Mouse (Mus musculus): ENCODE results near the gene Pik3ip1. TPM values are rescaled to one million over a fixed set of nuclear protein-coding genes. Genes with fewer than 3 reads are reported as not detected.

The Pik3ip1 gene
- polyA plus RNA-seq, 1 experiment = 0.71 TPM

DNA sequence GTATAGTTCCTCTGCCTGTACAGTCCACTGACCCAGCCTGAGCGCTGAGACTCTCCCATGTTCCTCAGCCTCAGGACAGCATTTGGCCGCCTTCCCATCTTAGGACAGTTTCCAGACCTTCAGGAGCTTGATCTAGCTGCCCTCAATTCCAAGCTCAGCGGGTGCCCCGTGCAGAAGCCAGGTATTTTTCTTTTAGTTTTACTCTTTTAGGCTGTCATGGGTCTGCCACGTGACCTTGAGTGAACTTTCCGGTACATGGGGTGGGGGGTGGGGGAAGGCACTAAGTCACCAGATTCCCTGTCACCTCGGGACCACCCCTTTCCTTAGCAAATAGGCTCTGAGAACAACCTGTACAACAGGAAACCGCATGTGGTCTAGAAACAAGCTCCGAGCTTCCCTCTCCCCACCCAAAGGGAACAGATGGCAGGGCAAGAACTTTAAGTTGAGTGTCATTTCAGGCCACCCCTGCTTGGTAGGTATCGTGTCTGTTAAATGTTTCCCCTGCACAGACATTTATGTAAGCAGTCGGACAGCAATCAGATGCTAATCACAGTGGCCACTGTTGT lies 5.5 kb downstream of the Pik3ip1 start:
- H3K27me3 ChIP-seq (ENCODE audit: control insufficient read depth, insufficient read depth, insufficient read length) = no peaks in the 10 kb centered on the region
- no peak overlapping the region for H3K4me3 ChIP-seq (ENCODE audit: insufficient read depth, poor library complexity, severe bottlenecking)
- no peaks in the 10 kb centered on the region for H3K36me3 ChIP-seq (ENCODE audit: control insufficient read depth, insufficient read depth)
- no peak overlapping the region for H3ac ChIP-seq (ENCODE audit: control insufficient read depth, insufficient read length, low read depth)
- TF ChIP-seq MYOD1 (IDR thresholded peaks at IDR 0.05; ENCODE audit: control insufficient read depth, insufficient read length, low read depth) (no peak), USF1 (IDR thresholded peaks at IDR 0.05; ENCODE audit: low read depth) (no peak), FOSL1 (IDR thresholded peaks at IDR 0.05; ENCODE audit: insufficient read depth, low read length, poor library complexity, severe bottlenecking) (no peak), CTCF (IDR thresholded peaks at IDR 0.05; ENCODE audit: control insufficient read depth, insufficient read depth, insufficient read length) (no peak), MAX (IDR thresholded peaks at IDR 0.05) (no peak), MYOG (IDR thresholded peaks at IDR 0.05; ENCODE audit: control insufficient read depth, extremely low read depth, insufficient read length) (no peak), CEBPB (IDR thresholded peaks at IDR 0.05; ENCODE audit: low read depth) (no peak)
- no peaks in the 10 kb centered on the region for H3K79me3 ChIP-seq (ENCODE audit: low read depth)
- no peaks in the 10 kb centered on the region for H3K79me2 ChIP-seq (ENCODE audit: control insufficient read depth, insufficient read depth)

DNA sequence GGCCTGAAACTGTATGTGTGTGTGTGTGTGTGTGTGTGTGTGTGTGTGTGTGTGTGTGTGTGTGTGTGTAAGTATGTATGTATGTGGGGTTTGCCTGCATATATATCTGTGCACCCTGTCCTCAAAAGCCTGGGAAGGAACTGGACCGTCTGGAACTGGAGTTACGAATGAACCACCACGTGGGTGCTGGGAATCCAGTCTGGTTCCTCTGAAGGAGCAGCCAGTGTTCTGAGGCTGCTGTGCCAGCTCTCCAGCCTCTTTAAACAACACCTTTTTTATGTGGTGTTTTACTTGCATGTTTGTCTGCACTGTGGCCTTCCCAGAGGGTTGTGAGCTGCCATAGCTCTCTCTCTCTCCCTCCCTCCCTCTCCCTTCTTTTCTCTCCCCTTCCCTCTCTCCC lies 6.4 kb downstream of the Pik3ip1 start:
- no peaks in the 10 kb centered on the region for H3K79me3 ChIP-seq (ENCODE audit: low read depth)
- H3K27me3 ChIP-seq (ENCODE audit: control insufficient read depth, insufficient read depth, insufficient read length) = no peaks in the 10 kb centered on the region
- H3K36me3 ChIP-seq (ENCODE audit: control insufficient read depth, insufficient read depth) = no peaks in the 10 kb centered on the region
- H3K4me3 ChIP-seq (ENCODE audit: insufficient read depth, poor library complexity, severe bottlenecking) = no peak overlapping the region
- H3ac ChIP-seq (ENCODE audit: control insufficient read depth, insufficient read length, low read depth) = no peak overlapping the region
- TF ChIP-seq USF1 (IDR thresholded peaks at IDR 0.05; ENCODE audit: low read depth) = no peak
- TF ChIP-seq MYOD1 (IDR thresholded peaks at IDR 0.05; ENCODE audit: control insufficient read depth, insufficient read length, low read depth) = no peak
- TF ChIP-seq FOSL1 (IDR thresholded peaks at IDR 0.05; ENCODE audit: insufficient read depth, low read length, poor library complexity, severe bottlenecking) = no peak
- no peaks in the 10 kb centered on the region for H3K79me2 ChIP-seq (ENCODE audit: control insufficient read depth, insufficient read depth)

DNA sequence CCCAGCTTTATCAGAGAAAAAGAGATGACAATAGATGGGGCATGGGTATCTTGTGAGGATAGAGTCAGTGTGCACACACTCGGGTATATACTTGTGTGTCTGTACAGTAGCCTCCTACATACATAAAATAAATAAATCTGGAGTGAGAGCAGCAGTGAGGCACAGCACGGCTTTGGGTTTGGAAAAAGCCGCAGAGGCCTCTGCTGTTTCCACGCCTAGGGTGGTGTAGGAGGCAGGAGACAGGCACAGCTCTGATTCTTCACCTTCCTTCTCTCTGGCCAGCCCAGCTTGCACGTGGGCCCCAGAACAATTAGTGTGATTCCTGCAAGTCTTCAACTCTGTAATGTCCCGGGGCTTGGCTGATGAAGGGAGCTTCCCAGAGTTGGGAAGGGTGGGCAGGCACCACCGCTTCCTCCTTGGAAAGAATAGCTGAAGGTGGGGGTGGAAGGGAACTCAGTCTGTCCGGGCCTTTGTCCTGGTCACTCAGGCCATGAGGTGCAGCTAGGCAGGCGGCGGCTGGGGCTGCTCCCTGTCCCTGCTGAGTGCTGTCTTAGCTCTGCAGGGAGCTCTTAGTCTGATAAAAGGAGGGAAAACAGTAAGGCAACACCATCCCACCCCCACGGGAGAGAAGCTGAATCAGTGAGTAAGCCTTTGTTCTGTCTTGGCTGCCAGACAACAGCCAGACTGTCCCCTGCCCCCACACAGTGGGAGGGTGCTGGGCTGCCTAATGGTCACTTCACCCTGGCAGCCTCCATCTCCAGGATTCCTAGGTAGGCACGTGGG lies 7.2 kb downstream of the Pik3ip1 start:
- no peaks in the 10 kb centered on the region for H3K79me3 ChIP-seq (ENCODE audit: low read depth)
- H3K79me2 ChIP-seq (ENCODE audit: control insufficient read depth, insufficient read depth) = no peaks in the 10 kb centered on the region
- H3K36me3 ChIP-seq (ENCODE audit: control insufficient read depth, insufficient read depth) = no peaks in the 10 kb centered on the region
- peak overlapping the region; percentile 29 for H3ac ChIP-seq (ENCODE audit: control insufficient read depth, insufficient read length, low read depth)
- TF ChIP-seq USF1 (IDR thresholded peaks at IDR 0.05; ENCODE audit: low read depth) = peak; percentile 36
- no peak for TF ChIP-seq MYOG (IDR thresholded peaks at IDR 0.05; ENCODE audit: control insufficient read depth, extremely low read depth, insufficient read length)
- H3K4me3 ChIP-seq (ENCODE audit: insufficient read depth, poor library complexity, severe bottlenecking) = no peak overlapping the region
- no peaks in the 10 kb centered on the region for H3K27me3 ChIP-seq (ENCODE audit: control insufficient read depth, insufficient read depth, insufficient read length)

DNA sequence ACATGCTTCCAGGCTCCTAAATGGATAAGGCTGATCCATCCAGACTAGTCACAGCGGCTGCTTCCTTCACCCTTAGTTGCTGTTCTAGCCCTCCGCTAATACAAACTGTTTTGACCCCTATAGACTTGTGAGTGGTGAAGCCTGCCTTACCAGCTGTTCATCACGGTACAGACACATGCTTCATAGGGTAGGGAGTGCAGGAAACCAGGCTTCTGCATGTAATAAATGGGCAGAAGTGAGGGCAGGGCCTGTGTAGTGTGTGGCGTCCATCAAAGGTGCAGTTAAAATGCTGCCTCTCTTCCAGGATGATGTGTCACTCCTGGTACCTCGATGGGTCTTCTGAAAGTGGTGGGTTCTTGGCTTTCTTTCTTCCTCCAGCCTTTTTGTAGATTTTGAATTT lies 7.8 kb downstream of the Pik3ip1 start:
- H3K4me3 ChIP-seq (ENCODE audit: insufficient read depth, poor library complexity, severe bottlenecking) = no peak overlapping the region
- no peaks in the 10 kb centered on the region for H3K27me3 ChIP-seq (ENCODE audit: control insufficient read depth, insufficient read depth, insufficient read length)
- no peak for TF ChIP-seq FOSL1 (IDR thresholded peaks at IDR 0.05; ENCODE audit: insufficient read depth, low read length, poor library complexity, severe bottlenecking)
- no peak for TF ChIP-seq CEBPB (IDR thresholded peaks at IDR 0.05; ENCODE audit: low read depth)
- TF ChIP-seq MYOG (IDR thresholded peaks at IDR 0.05; ENCODE audit: control insufficient read depth, extremely low read depth, insufficient read length) = no peak
- TF ChIP-seq CTCF (IDR thresholded peaks at IDR 0.05; ENCODE audit: control insufficient read depth, insufficient read depth, insufficient read length) = no peak
- TF ChIP-seq USF1 (IDR thresholded peaks at IDR 0.05; ENCODE audit: low read depth) = no peak
- no peak for TF ChIP-seq MYOD1 (IDR thresholded peaks at IDR 0.05; ENCODE audit: control insufficient read depth, insufficient read length, low read depth)
- no peak for TF ChIP-seq MAX (IDR thresholded peaks at IDR 0.05)
- no peaks in the 10 kb centered on the region for H3K79me3 ChIP-seq (ENCODE audit: low read depth)
- no peaks in the 10 kb centered on the region for H3K36me3 ChIP-seq (ENCODE audit: control insufficient read depth, insufficient read depth)
- H3ac ChIP-seq (ENCODE audit: control insufficient read depth, insufficient read length, low read depth) = no peak overlapping the region
- H3K79me2 ChIP-seq (ENCODE audit: control insufficient read depth, insufficient read depth) = no peaks in the 10 kb centered on the region

DNA sequence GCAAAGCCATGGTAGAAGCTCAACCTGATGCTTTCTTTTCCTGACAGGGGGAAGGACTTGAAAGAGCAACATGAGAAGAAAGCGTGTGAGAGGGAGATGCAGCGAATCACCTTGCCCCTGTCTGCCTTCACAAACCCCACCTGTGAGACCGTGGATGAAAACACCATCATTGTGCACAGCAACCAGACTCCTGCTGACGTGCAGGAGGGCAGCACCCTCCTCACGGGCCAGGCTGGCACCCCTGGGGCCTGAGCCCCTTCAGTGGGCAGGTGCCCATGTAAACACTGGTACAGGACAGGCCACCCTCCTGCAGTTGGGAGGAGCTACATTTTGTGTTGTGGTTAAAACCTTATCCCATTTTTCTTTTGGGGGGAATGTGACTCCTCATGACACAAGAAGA lies 11.3 kb downstream of the Pik3ip1 start:
- peaks cover 25% of the 10 kb centered on the region for H3K36me3 ChIP-seq (ENCODE audit: control insufficient read depth, insufficient read depth)
- no peak overlapping the region for H3ac ChIP-seq (ENCODE audit: control insufficient read depth, insufficient read length, low read depth)
- H3K4me3 ChIP-seq (ENCODE audit: insufficient read depth, poor library complexity, severe bottlenecking) = no peak overlapping the region
- H3K79me2 ChIP-seq (ENCODE audit: control insufficient read depth, insufficient read depth) = no peaks in the 10 kb centered on the region
- TF ChIP-seq CTCF (IDR thresholded peaks at IDR 0.05; ENCODE audit: control insufficient read depth, insufficient read depth, insufficient read length) (no peak), USF1 (IDR thresholded peaks at IDR 0.05; ENCODE audit: low read depth) (no peak), CEBPB (IDR thresholded peaks at IDR 0.05; ENCODE audit: low read depth) (no peak), MYOG (IDR thresholded peaks at IDR 0.05; ENCODE audit: control insufficient read depth, extremely low read depth, insufficient read length) (no peak), MYOD1 (IDR thresholded peaks at IDR 0.05; ENCODE audit: control insufficient read depth, insufficient read length, low read depth) (no peak), MAX (IDR thresholded peaks at IDR 0.05) (no peak)
- no peaks in the 10 kb centered on the region for H3K27me3 ChIP-seq (ENCODE audit: control insufficient read depth, insufficient read depth, insufficient read length)
- no peaks in the 10 kb centered on the region for H3K79me3 ChIP-seq (ENCODE audit: low read depth)

DNA sequence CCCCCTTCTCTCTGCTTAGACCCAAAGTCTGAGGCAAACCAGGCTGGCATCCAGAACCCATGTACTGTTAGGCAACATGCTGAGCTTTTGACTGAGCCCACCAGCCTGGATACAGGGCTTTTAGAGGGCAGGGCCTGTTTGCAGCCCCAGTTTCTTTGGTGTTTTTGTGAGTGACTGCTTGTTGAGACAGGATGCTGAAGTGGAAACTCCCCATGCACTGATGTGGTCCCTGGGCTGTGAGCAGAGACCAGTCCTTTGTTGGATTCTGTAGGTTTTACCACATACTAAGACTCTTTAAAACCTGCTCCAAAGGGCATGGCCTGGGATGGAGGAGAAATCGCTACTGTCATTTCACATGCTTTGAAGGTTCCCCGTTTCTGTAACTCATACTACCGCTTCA lies 14.7 kb downstream of the Pik3ip1 start:
- no peaks in the 10 kb centered on the region for H3K79me3 ChIP-seq (ENCODE audit: low read depth)
- H3K79me2 ChIP-seq (ENCODE audit: control insufficient read depth, insufficient read depth) = no peaks in the 10 kb centered on the region
- no peak overlapping the region for H3K4me3 ChIP-seq (ENCODE audit: insufficient read depth, poor library complexity, severe bottlenecking)
- TF ChIP-seq FOSL1 (IDR thresholded peaks at IDR 0.05; ENCODE audit: insufficient read depth, low read length, poor library complexity, severe bottlenecking) (no peak), CEBPB (IDR thresholded peaks at IDR 0.05; ENCODE audit: low read depth) (no peak), CTCF (IDR thresholded peaks at IDR 0.05; ENCODE audit: control insufficient read depth, insufficient read depth, insufficient read length) (no peak), USF1 (IDR thresholded peaks at IDR 0.05; ENCODE audit: low read depth) (no peak), MAX (IDR thresholded peaks at IDR 0.05) (no peak), MYOG (IDR thresholded peaks at IDR 0.05; ENCODE audit: control insufficient read depth, extremely low read depth, insufficient read length) (no peak), MYOD1 (IDR thresholded peaks at IDR 0.05; ENCODE audit: control insufficient read depth, insufficient read length, low read depth) (no peak)
- no peaks in the 10 kb centered on the region for H3K27me3 ChIP-seq (ENCODE audit: control insufficient read depth, insufficient read depth, insufficient read length)
- no peak overlapping the region for H3ac ChIP-seq (ENCODE audit: control insufficient read depth, insufficient read length, low read depth)
- H3K36me3 ChIP-seq (ENCODE audit: control insufficient read depth, insufficient read depth) = peaks cover 31% of the 10 kb centered on the region

All from C2C12 (cell line).